Mouse (Mus musculus) stomach, embryonic 14.5 days (tissue): ENCODE measurements around the gene Mtm1. TPM values are rescaled to one million over a fixed set of nuclear protein-coding genes. Genes with fewer than 3 reads are reported as not detected.

Source experiments
- ATAC-seq: fragments of 200-750 bp; cut with Nextera tagmentation; 2 replicates; pipeline ENCODE4 v1.8.0; 2017; ENCODE audit warnings: low read depth, moderate TSS enrichment; ENCODE audit not compliant: insufficient number of reproducible peaks, insufficient read depth, low FRiP score
- H3K27ac ChIP-seq: fragments of 300-500 bp; sonication (generic); 2 replicates; pipeline ENCODE4 v1.5.1; 2014; ENCODE audit warnings: mild to moderate bottlenecking, low read length, moderate library complexity, mixed read lengths
- H3K27me3 ChIP-seq: fragments of 300-500 bp; sonication (generic); 2 replicates; pipeline ENCODE4 v1.6.1; 2014; ENCODE audit warnings: low read length, control low read depth, mixed read lengths; ENCODE audit not compliant: control insufficient read depth, insufficient read depth
- H3K36me3 ChIP-seq: fragments of 300-500 bp; sonication (generic); 2 replicates; pipeline ENCODE4 v1.6.1; 2014; ENCODE audit warnings: mild to moderate bottlenecking, control low read depth, low read length, moderate library complexity, mixed read lengths; ENCODE audit not compliant: control insufficient read depth, insufficient read depth
- H3K4me1 ChIP-seq: fragments of 300-500 bp; sonication (generic); 2 replicates; pipeline ENCODE4 v1.6.1; 2014; ENCODE audit warnings: low read length, control low read depth, mixed read lengths; ENCODE audit not compliant: control insufficient read depth, insufficient read depth
- H3K4me2 ChIP-seq: fragments of 300-500 bp; sonication (generic); replicated peaks from 2 replicates; pipeline ENCODE4 v1.6.1; 2014; ENCODE audit warnings: low read depth, low read length, control low read depth
- H3K4me3 ChIP-seq: fragments of 300-500 bp; sonication (generic); 2 replicates; pipeline ENCODE4 v1.5.1; 2014; ENCODE audit warnings: low read depth, low read length, control low read depth
- H3K9ac ChIP-seq: fragments of 300-500 bp; sonication (generic); replicated peaks from 2 replicates; pipeline ENCODE4 v1.6.1; 2014; ENCODE audit warnings: low read depth, mild to moderate bottlenecking, control low read depth, low read length, moderate library complexity, mixed read lengths
- H3K9me3 ChIP-seq: fragments of 300-500 bp; sonication (generic); 2 replicates; pipeline ENCODE4 v1.6.1; 2016; ENCODE audit warnings: low read depth, low read length, control low read depth; ENCODE audit not compliant: control insufficient read depth
- WGBS: fragments of 180-500 bp; shearing (Covaris S2); extraction: QIAGEN DNeasy Blood & Tissue Kit; methylation state at CpG from one replicate; pipeline ENCODE4 v1.1.7; 2014; 5-methylcytosine and 5-hydroxymethylcytosine counted together
- polyA plus RNA-seq: library from polyadenylated mRNA; unstranded; fragments of >200 nt; fragmentation: Nextera tagmentation; extraction: Ambion mirVana; gene quantifications from 2 replicates; pipeline ENCODE4 v1.2.1, GENCODE M21; 2014

Mtm1 gene
- polyA plus RNA-seq, 1 experiment from 2014 or later, result 4.9 TPM

GRCm38 (mm10) chrX:71230847-71231246, 20.3 kb downstream of the Mtm1 start:
- Histone ChIP-seq H3K4me1 (no peaks in the 10 kb centered on the region), H3K36me3 (no peaks in the 10 kb centered on the region), H3K4me3 (no peak overlapping the region), H3K27me3 (no peaks in the 10 kb centered on the region), H3K9ac (no peak overlapping the region), H3K4me2 (no peak overlapping the region), H3K9me3 (no peaks in the 10 kb centered on the region), H3K27ac (no peak overlapping the region)
- 59% methylated on average over 2 of the region's 2 CpGs for WGBS
- no peak for ATAC-seq

DNA sequence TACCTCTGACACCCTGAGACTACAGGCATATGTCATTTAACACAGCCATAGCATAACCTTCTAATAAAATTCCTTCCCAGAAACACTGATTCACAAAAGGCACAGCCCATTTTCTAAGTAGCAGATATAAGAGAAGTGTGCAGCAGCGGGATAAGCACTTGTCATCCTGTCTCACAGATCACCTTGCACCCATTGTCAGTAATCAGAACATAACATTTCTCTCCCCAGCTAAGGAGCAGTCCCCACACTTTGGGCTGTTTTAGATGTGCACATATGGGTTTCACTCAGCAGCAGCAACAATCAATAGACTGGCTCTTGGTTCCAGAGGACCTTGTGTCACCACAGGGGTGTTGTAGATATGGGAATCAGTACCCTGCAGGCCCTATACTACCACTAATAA, 45.9 kb downstream of the Mtm1 start:
- Histone ChIP-seq H3K27ac (no peak overlapping the region), H3K9me3 (no peaks in the 10 kb centered on the region), H3K9ac (no peak overlapping the region), H3K36me3 (no peaks in the 10 kb centered on the region), H3K4me1 (no peaks in the 10 kb centered on the region), H3K4me2 (no peak overlapping the region), H3K27me3 (no peaks in the 10 kb centered on the region), H3K4me3 (no peak overlapping the region)
- 63% methylated on average over 1 of the region's 1 CpGs for WGBS
- no peak for ATAC-seq

GRCm38 (mm10) chrX:71260857-71261256, 50.3 kb downstream of the Mtm1 start:
- no peak for ATAC-seq
- no peak overlapping the region for H3K4me2 ChIP-seq
- no peaks in the 10 kb centered on the region for H3K27me3 ChIP-seq
- H3K9ac ChIP-seq, result no peak overlapping the region
- H3K4me3 ChIP-seq, result no peak overlapping the region
- H3K36me3 ChIP-seq, result no peaks in the 10 kb centered on the region
- WGBS, result over 99% methylated on average over 4 of the region's 4 CpGs
- H3K4me1 ChIP-seq, result no peaks in the 10 kb centered on the region
- H3K27ac ChIP-seq, result no peak overlapping the region
- no peaks in the 10 kb centered on the region for H3K9me3 ChIP-seq

DNA sequence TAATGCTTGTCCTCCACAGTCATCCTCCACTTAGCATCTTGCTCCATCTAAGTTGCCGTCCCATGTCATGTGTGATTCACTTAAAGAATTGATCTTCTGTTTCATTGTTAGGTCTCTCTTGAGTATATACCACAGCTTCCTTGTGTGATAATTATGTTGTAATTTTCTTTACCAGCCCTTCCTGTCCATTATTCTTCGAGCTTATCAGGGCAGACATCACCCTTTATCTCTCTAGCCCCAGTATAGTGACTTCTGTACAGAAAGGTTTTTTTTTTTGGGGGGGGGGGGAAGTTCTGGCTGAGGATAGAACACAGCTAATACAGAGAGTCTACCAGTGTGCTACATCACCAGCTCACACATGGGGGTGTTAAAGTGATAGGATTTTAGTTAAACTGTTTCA, 53.7 kb downstream of the Mtm1 start:
- ATAC-seq, result no peak
- WGBS, result 79% methylated on average over 2 of the region's 2 CpGs
- no peak overlapping the region for H3K9ac ChIP-seq

GRCm38 (mm10) chrX:71268972-71269371, 58.4 kb downstream of the Mtm1 start:
- H3K27ac ChIP-seq, result no peak overlapping the region
- H3K4me1 ChIP-seq, result no peaks in the 10 kb centered on the region
- no peak overlapping the region for H3K4me3 ChIP-seq
- ATAC-seq, result no peak
- H3K27me3 ChIP-seq, result no peaks in the 10 kb centered on the region
- H3K36me3 ChIP-seq, result no peaks in the 10 kb centered on the region
- H3K9me3 ChIP-seq, result no peaks in the 10 kb centered on the region
- H3K4me2 ChIP-seq, result no peak overlapping the region
- H3K9ac ChIP-seq, result no peak overlapping the region
- 68% methylated on average over 1 of the region's 1 CpGs for WGBS

More for the DNA sequence above, 53.7 kb downstream of the Mtm1 start:
- no peaks in the 10 kb centered on the region for H3K9me3 ChIP-seq
- H3K27me3 ChIP-seq, result no peaks in the 10 kb centered on the region
- H3K27ac ChIP-seq, result no peak overlapping the region
- no peak overlapping the region for H3K4me2 ChIP-seq
- no peaks in the 10 kb centered on the region for H3K4me1 ChIP-seq
- H3K4me3 ChIP-seq, result no peak overlapping the region
- no peaks in the 10 kb centered on the region for H3K36me3 ChIP-seq

DNA sequence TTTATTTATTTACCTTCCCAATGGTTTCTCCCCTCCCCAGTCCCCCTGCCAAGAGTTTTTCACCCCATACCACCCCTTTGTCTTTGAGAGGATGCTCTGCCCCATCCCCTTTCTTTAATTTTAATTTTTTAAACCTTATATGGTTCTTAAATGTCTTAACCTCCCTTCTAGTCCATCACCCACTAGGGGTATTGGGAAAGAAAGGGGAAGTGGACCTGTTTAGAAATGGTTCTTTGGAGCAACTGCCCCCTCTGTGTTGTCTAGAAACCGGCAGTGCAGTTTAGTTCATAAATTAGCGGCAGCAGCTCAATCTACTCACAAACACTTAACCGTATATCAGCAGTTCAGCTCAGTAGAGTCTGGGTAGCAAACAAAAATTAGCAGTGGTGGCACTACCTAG, 63.6 kb downstream of the Mtm1 start:
- H3K27me3 ChIP-seq, result no peaks in the 10 kb centered on the region
- no peaks in the 10 kb centered on the region for H3K4me1 ChIP-seq
- H3K4me3 ChIP-seq, result no peak overlapping the region
- H3K4me2 ChIP-seq, result no peak overlapping the region
- no peaks in the 10 kb centered on the region for H3K36me3 ChIP-seq
- H3K9me3 ChIP-seq, result no peaks in the 10 kb centered on the region
- no peak overlapping the region for H3K9ac ChIP-seq
- ATAC-seq, result no peak
- no peak overlapping the region for H3K27ac ChIP-seq
- WGBS, result 83% methylated on average over 3 of the region's 3 CpGs

DNA sequence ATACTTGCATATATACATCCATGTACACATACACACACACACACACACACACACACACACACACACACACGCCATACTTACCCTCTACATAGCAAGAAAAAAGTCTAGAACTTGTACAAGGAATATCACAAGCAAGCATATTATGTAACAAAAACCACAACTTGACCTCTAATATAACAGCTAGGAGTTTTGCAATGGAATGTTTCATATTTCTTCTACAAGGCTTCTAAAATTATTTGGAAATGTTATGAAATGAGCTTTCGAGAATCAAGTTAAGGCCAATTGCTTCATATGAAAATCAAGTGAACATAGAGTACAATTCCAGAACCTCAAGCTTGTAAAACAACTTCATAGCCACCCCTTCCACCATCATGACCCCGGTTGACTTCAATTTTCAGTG, 74.9 kb downstream of the Mtm1 start:
- no peak for ATAC-seq
- H3K27me3 ChIP-seq, result no peaks in the 10 kb centered on the region
- H3K9me3 ChIP-seq, result no peaks in the 10 kb centered on the region
- H3K36me3 ChIP-seq, result no peaks in the 10 kb centered on the region
- no peak overlapping the region for H3K27ac ChIP-seq
- H3K4me3 ChIP-seq, result no peak overlapping the region
- no peak overlapping the region for H3K9ac ChIP-seq
- 81% methylated on average over 3 of the region's 3 CpGs for WGBS
- H3K4me2 ChIP-seq, result no peak overlapping the region
- no peaks in the 10 kb centered on the region for H3K4me1 ChIP-seq

GRCm38 (mm10) chrX:71287088-71287487, 76.5 kb downstream of the Mtm1 start:
- no peaks in the 10 kb centered on the region for H3K36me3 ChIP-seq
- H3K27me3 ChIP-seq, result no peaks in the 10 kb centered on the region
- H3K4me3 ChIP-seq, result no peak overlapping the region
- H3K9me3 ChIP-seq, result no peaks in the 10 kb centered on the region
- WGBS, result 93% methylated on average over 7 of the region's 7 CpGs
- no peak overlapping the region for H3K27ac ChIP-seq
- H3K4me2 ChIP-seq, result no peak overlapping the region
- H3K9ac ChIP-seq, result no peak overlapping the region
- no peak for ATAC-seq
- H3K4me1 ChIP-seq, result no peaks in the 10 kb centered on the region

DNA sequence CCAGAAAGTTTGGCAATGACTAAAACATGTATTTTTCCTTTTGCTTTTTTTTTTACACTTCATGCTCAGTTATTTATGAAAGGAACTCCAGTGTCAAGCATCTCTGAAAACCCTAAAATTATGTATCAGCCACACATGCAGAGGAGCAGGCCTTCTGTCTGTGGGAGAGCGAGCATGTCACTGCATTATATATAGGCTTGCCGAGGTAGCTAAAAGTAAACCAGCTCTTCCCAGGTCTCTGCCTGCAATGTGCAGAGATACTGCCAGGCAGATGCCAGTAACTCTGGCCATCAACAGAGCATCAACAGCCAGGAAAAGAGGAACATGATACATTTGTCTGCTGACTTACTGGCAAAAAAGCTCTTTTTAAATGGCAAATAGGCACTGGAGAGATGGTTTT, 83.6 kb downstream of the Mtm1 start:
- Histone ChIP-seq H3K4me3 (no peak overlapping the region), H3K27me3 (no peaks in the 10 kb centered on the region), H3K4me1 (no peaks in the 10 kb centered on the region), H3K27ac (no peak overlapping the region), H3K9me3 (no peaks in the 10 kb centered on the region), H3K9ac (no peak overlapping the region), H3K4me2 (no peak overlapping the region), H3K36me3 (no peaks in the 10 kb centered on the region)
- 77% methylated on average over 2 of the region's 2 CpGs for WGBS
- ATAC-seq, result no peak
